ENCODE assay signal across 8 mouse cellular contexts in the genomic region with DNA sequence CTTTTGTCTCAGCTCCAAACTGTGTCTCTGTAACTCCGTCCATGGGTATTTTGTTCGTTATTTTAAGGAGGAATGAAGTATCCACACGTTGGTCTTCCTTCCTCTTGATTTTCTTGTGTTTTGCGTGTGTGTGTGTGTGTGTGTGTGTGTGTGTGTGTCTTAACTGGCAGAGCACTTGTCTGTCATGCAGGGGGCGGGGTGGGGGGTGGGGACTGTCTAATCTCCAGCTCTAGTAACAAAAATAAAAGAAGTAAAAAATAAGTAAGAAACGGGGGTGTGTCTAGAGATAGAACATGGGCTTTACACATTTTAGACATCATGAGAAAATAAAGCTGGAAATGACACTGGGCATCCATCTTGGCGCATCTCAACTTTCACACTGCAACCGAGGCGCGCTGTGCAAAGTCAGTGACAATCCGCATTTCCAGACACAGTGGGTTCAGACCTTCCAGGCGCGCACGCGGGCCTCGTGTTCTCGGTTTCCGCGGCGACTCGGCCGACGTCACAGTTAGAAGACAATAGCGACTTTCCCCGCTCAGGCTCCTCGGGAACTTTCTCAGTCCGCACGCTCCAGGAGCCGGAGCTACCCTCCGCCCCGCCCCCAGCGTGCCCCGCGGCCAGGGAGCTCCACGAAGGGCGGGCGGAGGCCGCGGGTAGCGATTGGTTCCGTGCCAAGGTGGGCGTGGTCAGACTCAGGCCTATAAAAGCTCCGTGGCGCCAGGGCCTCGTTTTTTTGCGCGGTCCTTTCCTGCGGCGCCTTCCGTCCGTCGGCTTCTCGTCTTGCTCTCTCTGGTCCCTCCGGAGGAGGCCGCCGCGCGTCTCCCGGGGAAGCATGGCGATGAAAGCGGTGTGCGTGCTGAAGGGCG. TPM values are rescaled to one million over a fixed set of nuclear protein-coding genes. Genes with fewer than 3 reads are reported as not detected.
DNase-seq lines count a peak whose midpoint lies in the region; ATAC-seq and TF ChIP-seq lines count a peak whose summit lies in the region.

Gene Sod1 (plus strand): TSS at position 729 of the 866 bp plus-strand sequence.

- peaks cover 47% of the 10 kb centered on the region for H3K79me2 ChIP-seq in C2C12 (ENCODE audit: control insufficient read depth, insufficient read depth)

- peak within 1 kb of the TSS; percentile 86 for H3K4me2 ChIP-seq in heart, embryonic 12.5 days
- peak within 1 kb of the TSS; percentile 84 for H3K4me2 ChIP-seq in kidney, postnatal 0 days (ENCODE audit: low read length)
- H3K4me2 ChIP-seq in liver, embryonic 11.5 days = peak within 1 kb of the TSS; percentile 91
- H3K4me2 ChIP-seq in stomach, embryonic 14.5 days (replicated peaks; ENCODE audit: low read depth, low read length) = peak within 1 kb of the TSS; percentile 86

- H3K36me3 ChIP-seq in C2C12 (ENCODE audit: control insufficient read depth, insufficient read depth) = peaks cover 28% of the 10 kb centered on the region
- H3K36me3 ChIP-seq in erythroblast, embryonic 14.5 days (ENCODE audit: control insufficient read depth) = peaks cover 31% of the 10 kb centered on the region
- H3K36me3 ChIP-seq in heart, embryonic 12.5 days = peaks cover 22% of the 10 kb centered on the region
- H3K36me3 ChIP-seq in kidney, postnatal 0 days (ENCODE audit: insufficient read depth, low read length) = peaks cover under 1% of the 10 kb centered on the region; the same call in 1 of the 2 replicates
- H3K36me3 ChIP-seq in liver, embryonic 11.5 days (ENCODE audit: control insufficient read depth, insufficient read depth, low read length) = peaks cover 22% of the 10 kb centered on the region
- peaks cover 15% of the 10 kb centered on the region for H3K36me3 ChIP-seq in stomach, embryonic 14.5 days (ENCODE audit: control insufficient read depth, insufficient read depth, low read length)

- 1% methylated on average over 63 of the region's 63 CpGs for WGBS in heart, embryonic 12.5 days
- WGBS in kidney, postnatal 0 days = 2% methylated on average over 63 of the region's 63 CpGs
- WGBS in liver, embryonic 11.5 days = 2% methylated on average over 63 of the region's 63 CpGs
- WGBS in stomach, embryonic 14.5 days = 2% methylated on average over 63 of the region's 63 CpGs

- H3K4me3 ChIP-seq in C2C12 (ENCODE audit: insufficient read depth, poor library complexity, severe bottlenecking) = peak within 1 kb of the TSS; percentile 75
- peak within 1 kb of the TSS; percentile 96 for H3K4me3 ChIP-seq in erythroblast, embryonic 14.5 days (replicated peaks)
- peak within 1 kb of the TSS; percentile 88 for H3K4me3 ChIP-seq in heart, embryonic 12.5 days
- peak within 1 kb of the TSS; percentile 93 for H3K4me3 ChIP-seq in kidney, postnatal 0 days (replicated peaks; ENCODE audit: low read depth, low read length)
- H3K4me3 ChIP-seq in liver, embryonic 11.5 days (ENCODE audit: low read depth, low read length) = peak within 1 kb of the TSS; percentile 98
- peak within 1 kb of the TSS; percentile 90 for H3K4me3 ChIP-seq in stomach, embryonic 14.5 days (ENCODE audit: low read depth, low read length)

- TF ChIP-seq POLR2A in brain, embryonic 14.5 days (IDR thresholded peaks at IDR 0.05; ENCODE audit: borderline replicate concordance, extremely low read depth, insufficient read depth, insufficient read length, poor library complexity, severe bottlenecking) = peak; percentile 89; the same call in 1 of the 2 replicates

- no peaks in the 10 kb centered on the region for H3K9me3 ChIP-seq in erythroblast, embryonic 14.5 days (ENCODE audit: control insufficient read depth, low read length)
- no peaks in the 10 kb centered on the region for H3K9me3 ChIP-seq in heart, embryonic 12.5 days (replicated peaks)
- no peaks in the 10 kb centered on the region for H3K9me3 ChIP-seq in kidney, postnatal 0 days (replicated peaks; ENCODE audit: low read length)
- no peaks in the 10 kb centered on the region for H3K9me3 ChIP-seq in liver, embryonic 11.5 days (ENCODE audit: control insufficient read depth, low read length)
- no peaks in the 10 kb centered on the region for H3K9me3 ChIP-seq in stomach, embryonic 14.5 days (ENCODE audit: control insufficient read depth, low read depth, low read length)

- no peak for TF ChIP-seq CTCF in C2C12 (IDR thresholded peaks at IDR 0.05; ENCODE audit: control insufficient read depth, insufficient read depth, insufficient read length)
- no peak for TF ChIP-seq CTCF in brain, embryonic 14.5 days (IDR thresholded peaks at IDR 0.05; ENCODE audit: borderline replicate concordance, extremely low read depth, insufficient read depth, insufficient read length)
- TF ChIP-seq CTCF in kidney, postnatal 0 days (IDR thresholded peaks at IDR 0.05; ENCODE audit: low read depth) = no peak

- H3K4me1 ChIP-seq in erythroblast, embryonic 14.5 days (ENCODE audit: control insufficient read depth) = peaks cover 60% of the 10 kb centered on the region
- peaks cover 21% of the 10 kb centered on the region for H3K4me1 ChIP-seq in heart, embryonic 12.5 days (replicated peaks)
- peaks cover 11% of the 10 kb centered on the region; the same call in 1 of the 2 replicates for H3K4me1 ChIP-seq in kidney, postnatal 0 days (replicated peaks; ENCODE audit: insufficient read depth, low read length)
- H3K4me1 ChIP-seq in liver, embryonic 11.5 days (replicated peaks; ENCODE audit: control insufficient read depth, insufficient read depth, low read length) = peaks cover 35% of the 10 kb centered on the region
- H3K4me1 ChIP-seq in stomach, embryonic 14.5 days (ENCODE audit: control insufficient read depth, insufficient read depth, low read length) = peaks cover 8% of the 10 kb centered on the region; the same call in 1 of the 2 replicates

- peak within 1 kb of the TSS; percentile 64 for H3ac ChIP-seq in C2C12 (ENCODE audit: control insufficient read depth, insufficient read length, low read depth)

- H3K27me3 ChIP-seq in C2C12 (ENCODE audit: control insufficient read depth, insufficient read depth, insufficient read length) = no peaks in the 10 kb centered on the region
- no peaks in the 10 kb centered on the region for H3K27me3 ChIP-seq in erythroblast, embryonic 14.5 days (ENCODE audit: control insufficient read depth)
- no peaks in the 10 kb centered on the region for H3K27me3 ChIP-seq in heart, embryonic 12.5 days (replicated peaks)
- no peaks in the 10 kb centered on the region for H3K27me3 ChIP-seq in kidney, postnatal 0 days (ENCODE audit: insufficient read depth, low read length)
- H3K27me3 ChIP-seq in liver, embryonic 11.5 days (replicated peaks; ENCODE audit: control insufficient read depth, insufficient read depth, low read length) = no peaks in the 10 kb centered on the region
- no peaks in the 10 kb centered on the region for H3K27me3 ChIP-seq in stomach, embryonic 14.5 days (ENCODE audit: control insufficient read depth, insufficient read depth, low read length)

- H3K9ac ChIP-seq in heart, embryonic 12.5 days = peak within 1 kb of the TSS; percentile 96
- peak within 1 kb of the TSS; percentile 94 for H3K9ac ChIP-seq in kidney, postnatal 0 days (ENCODE audit: low read depth, low read length)
- peak within 1 kb of the TSS; percentile 97 for H3K9ac ChIP-seq in liver, embryonic 11.5 days (ENCODE audit: low read depth, low read length)
- peak within 1 kb of the TSS; percentile 81 for H3K9ac ChIP-seq in stomach, embryonic 14.5 days (replicated peaks; ENCODE audit: low read depth, low read length)

- DNase-seq in brain, embryonic 14.5 days (ENCODE audit: low read depth) = peak; percentile 97
- peak; percentile 96 for DNase-seq in kidney, postnatal 0 days (ENCODE audit: low spot score)
- peak; percentile 99 for DNase-seq in liver, embryonic 11.5 days (ENCODE audit: low spot score)
- DNase-seq in naive thymus-derived CD4-positive, alpha-beta T cell, adult 2 months (ENCODE audit: low read depth) = peak; percentile 97

- peak; percentile 97 for ATAC-seq in heart, embryonic 12.5 days (ENCODE audit: insufficient number of reproducible peaks, low FRiP score)
- peak; percentile 95 for ATAC-seq in kidney, postnatal 0 days (replicated peaks; ENCODE audit: low FRiP score, low read depth)
- ATAC-seq in liver, embryonic 11.5 days (replicated peaks; ENCODE audit: low FRiP score) = peak; percentile 94
- peak; percentile 95 for ATAC-seq in stomach, embryonic 14.5 days (ENCODE audit: insufficient number of reproducible peaks, insufficient read depth, low FRiP score, low read depth)

- H3K27ac ChIP-seq in heart, embryonic 12.5 days (ENCODE audit: poor library complexity, severe bottlenecking) = peak within 1 kb of the TSS; percentile 95
- peak within 1 kb of the TSS; percentile 89 for H3K27ac ChIP-seq in kidney, postnatal 0 days
- H3K27ac ChIP-seq in liver, embryonic 11.5 days (ENCODE audit: low read depth, low read length) = peak within 1 kb of the TSS; percentile 95
- H3K27ac ChIP-seq in stomach, embryonic 14.5 days (ENCODE audit: low read length) = peak within 1 kb of the TSS; percentile 93

- peaks cover 43% of the 10 kb centered on the region for H3K79me3 ChIP-seq in C2C12 (ENCODE audit: low read depth)

TF ChIP-seq in C2C12, 6 proteins besides CTCF, POLR2A, EP300 and RAD21:
- TF ChIP-seq MAX (IDR thresholded peaks at IDR 0.05) (peak; percentile 57), FOSL1 (IDR thresholded peaks at IDR 0.05; ENCODE audit: insufficient read depth, low read length, poor library complexity, severe bottlenecking) (no peak)

RNA-seq across cellular contexts. Expression of gene Sod1, which starts in this region (rescaled TPM):
- 1,571 TPM for polyA plus RNA-seq in C2C12 (2012; fragmentation: generic; extraction: Trizol)
- 511 and 557 TPM in 2 replicates for polyA plus RNA-seq in brain, embryonic 14.5 days (2012; rRNA removed)
- 87.1 and 109 TPM in 2 replicates for polyA plus RNA-seq in erythroblast, embryonic 14.5 days (2012)
- polyA plus RNA-seq in heart, embryonic 12.5 days (2016; fragmentation: Nextera tagmentation; extraction: Ambion mirVana) = 875 and 884 TPM in 2 replicates
- polyA plus RNA-seq in kidney, postnatal 0 days (2015; fragmentation: Nextera tagmentation; extraction: Ambion mirVana) = 1,212 and 1,309 TPM in 2 replicates
- polyA plus RNA-seq in liver, embryonic 11.5 days (2014; fragmentation: Nextera tagmentation; extraction: Ambion mirVana) = 1,899 and 2,008 TPM in 2 replicates
- polyA plus RNA-seq in stomach, embryonic 14.5 days (2014; fragmentation: Nextera tagmentation; extraction: Ambion mirVana) = 1,172 and 1,235 TPM in 2 replicates

Comparison
In these comparisons a context has a peak if more than half of its experiments do, and no peak if none do; other contexts are left out.
1. Peak in every context shown above with its lines: DNase-seq, ATAC-seq, H3K4me3 ChIP-seq and H3K27ac ChIP-seq.